Mouse (Mus musculus): ENCODE results near the gene Fam89b. TPM values are rescaled to one million over a fixed set of nuclear protein-coding genes. Genes with fewer than 3 reads are reported as not detected.

The Fam89b gene
- polyA plus RNA-seq, 1 experiment from 2014 or later: 116 TPM

GRCm38 (mm10) chr19:5721233-5721632, 8.2 kb downstream of the Fam89b start:
- Histone ChIP-seq H3K27me3 (ENCODE audit: insufficient read depth, low read length) (no peaks in the 10 kb centered on the region), H3K9ac (no peak overlapping the region), H3K4me2 (no peak overlapping the region), H3K36me3 (ENCODE audit: insufficient read depth) (peaks cover 77% of the 10 kb centered on the region), H3K4me1 (ENCODE audit: insufficient read depth) (peaks cover 6% of the 10 kb centered on the region; the same call in 1 of the 2 replicates), H3K4me3 (ENCODE audit: low read depth, low read length) (no peak overlapping the region), H3K27ac (ENCODE audit: low read depth) (no peak overlapping the region), H3K9me3 (ENCODE audit: low read depth, low read length) (no peaks in the 10 kb centered on the region)
- ATAC-seq (ENCODE audit: insufficient read depth) (no peak), DNase-seq (no peak)
- WGBS: 85% methylated on average over 6 of the region's 6 CpGs
- TF ChIP-seq CTCF (IDR thresholded peaks at IDR 0.05; ENCODE audit: low read depth): no peak

GRCm38 (mm10) chr19:5716955-5717354, 12.5 kb downstream of the Fam89b start:
- Histone ChIP-seq H3K4me2 (no peak overlapping the region), H3K4me1 (ENCODE audit: insufficient read depth) (0 out of 2 replicates have a peak, but pooled peaks cover 7% of the 10 kb centered on the region), H3K27ac (ENCODE audit: low read depth) (no peak overlapping the region), H3K4me3 (ENCODE audit: low read depth, low read length) (no peak overlapping the region), H3K9me3 (ENCODE audit: low read depth, low read length) (no peaks in the 10 kb centered on the region), H3K36me3 (ENCODE audit: insufficient read depth) (peaks cover 76% of the 10 kb centered on the region), H3K9ac (no peak overlapping the region), H3K27me3 (ENCODE audit: insufficient read depth, low read length) (no peaks in the 10 kb centered on the region)
- DNase-seq (no peak), ATAC-seq (ENCODE audit: insufficient read depth) (no peak)
- WGBS: 43% methylated on average over 10 of the region's 10 CpGs
- TF ChIP-seq CTCF (IDR thresholded peaks at IDR 0.05; ENCODE audit: low read depth): no peak

GRCm38 (mm10) chr19:5715793-5716688, 13.4 kb downstream of the Fam89b start:
- WGBS: 32% methylated on average over 43 of the region's 43 CpGs
- peak overlapping the region; percentile 49 for H3K4me2 ChIP-seq
- no peak overlapping the region for H3K9ac ChIP-seq
- peak; percentile 41; the same call in 1 of the 2 replicates for ATAC-seq (ENCODE audit: insufficient read depth)
- no peak overlapping the region for H3K27ac ChIP-seq (ENCODE audit: low read depth)
- TF ChIP-seq CTCF (IDR thresholded peaks at IDR 0.05; ENCODE audit: low read depth): peak; percentile 67
- H3K4me1 ChIP-seq (ENCODE audit: insufficient read depth): 0 out of 2 replicates have a peak, but pooled peaks cover 7% of the 10 kb centered on the region
- H3K36me3 ChIP-seq (ENCODE audit: insufficient read depth): peaks cover 75% of the 10 kb centered on the region
- H3K9me3 ChIP-seq (ENCODE audit: low read depth, low read length): no peaks in the 10 kb centered on the region
- H3K27me3 ChIP-seq (ENCODE audit: insufficient read depth, low read length): no peaks in the 10 kb centered on the region
- peak; percentile 63 for DNase-seq
- no peak overlapping the region for H3K4me3 ChIP-seq (ENCODE audit: low read depth, low read length)

GRCm38 (mm10) chr19:5713730-5714129, 15.7 kb downstream of the Fam89b start:
- no peaks in the 10 kb centered on the region for H3K27me3 ChIP-seq (ENCODE audit: insufficient read depth, low read length)
- 6% methylated on average over 2 of the region's 2 CpGs for WGBS
- peak; percentile 78 for DNase-seq
- no peak overlapping the region for H3K4me2 ChIP-seq
- H3K4me3 ChIP-seq (ENCODE audit: low read depth, low read length): no peak overlapping the region
- H3K9ac ChIP-seq: no peak overlapping the region; the same call in 1 of the 2 replicates
- no peak for TF ChIP-seq CTCF (IDR thresholded peaks at IDR 0.05; ENCODE audit: low read depth)
- peak overlapping the region; percentile 51; the same call in 1 of the 2 replicates for H3K27ac ChIP-seq (ENCODE audit: low read depth)
- peak; percentile 81 for ATAC-seq (ENCODE audit: insufficient read depth)
- H3K9me3 ChIP-seq (ENCODE audit: low read depth, low read length): no peaks in the 10 kb centered on the region
- peaks cover 73% of the 10 kb centered on the region for H3K36me3 ChIP-seq (ENCODE audit: insufficient read depth)
- 0 out of 2 replicates have a peak, but pooled peaks cover 7% of the 10 kb centered on the region for H3K4me1 ChIP-seq (ENCODE audit: insufficient read depth)

- Histone ChIP-seq H3K27me3 (ENCODE audit: insufficient read depth, low read length) (no peaks in the 10 kb centered on the region), H3K9me3 (ENCODE audit: low read depth, low read length) (no peaks in the 10 kb centered on the region), H3K36me3 (ENCODE audit: insufficient read depth) (peaks cover 73% of the 10 kb centered on the region), H3K4me1 (ENCODE audit: insufficient read depth) (0 out of 2 replicates have a peak, but pooled peaks cover 7% of the 10 kb centered on the region), H3K4me2 (0 out of 2 replicates have a peak overlapping the region, but pooled peaks have one; percentile 20), H3K9ac (no peak overlapping the region; the same call in 1 of the 2 replicates), H3K27ac (ENCODE audit: low read depth) (peak overlapping the region; percentile 51; the same call in 1 of the 2 replicates), H3K4me3 (ENCODE audit: low read depth, low read length) (no peak overlapping the region)
- TF ChIP-seq CTCF (IDR thresholded peaks at IDR 0.05; ENCODE audit: low read depth): no peak
- no peak for ATAC-seq (ENCODE audit: insufficient read depth)
- no peak for DNase-seq
- WGBS: 68% methylated on average over 5 of the region's 5 CpGs
Observed at GRCm38 (mm10) chr19:5713255-5713654, 16.2 kb downstream of the Fam89b start.

- DNase-seq: no peak
- H3K9me3 ChIP-seq (ENCODE audit: low read depth, low read length): no peaks in the 10 kb centered on the region
- no peak overlapping the region for H3K4me2 ChIP-seq
- no peak overlapping the region for H3K27ac ChIP-seq (ENCODE audit: low read depth)
- H3K4me1 ChIP-seq (ENCODE audit: insufficient read depth): 0 out of 2 replicates have a peak, but pooled peaks cover 7% of the 10 kb centered on the region
- H3K4me3 ChIP-seq (ENCODE audit: low read depth, low read length): no peak overlapping the region
- no peak overlapping the region for H3K9ac ChIP-seq
- ATAC-seq (ENCODE audit: insufficient read depth): no peak
- 91% methylated on average over 14 of the region's 14 CpGs for WGBS
- TF ChIP-seq CTCF (IDR thresholded peaks at IDR 0.05; ENCODE audit: low read depth): no peak
- no peaks in the 10 kb centered on the region for H3K27me3 ChIP-seq (ENCODE audit: insufficient read depth, low read length)
- H3K36me3 ChIP-seq (ENCODE audit: insufficient read depth): peaks cover 70% of the 10 kb centered on the region
Observed at GRCm38 (mm10) chr19:5711907-5712460, 17.5 kb downstream of the Fam89b start.

GRCm38 (mm10) chr19:5711218-5711617, 18.2 kb downstream of the Fam89b start:
- 19% methylated on average over 3 of the region's 3 CpGs for WGBS
- no peak overlapping the region for H3K4me2 ChIP-seq
- no peak for ATAC-seq (ENCODE audit: insufficient read depth)
- H3K9me3 ChIP-seq (ENCODE audit: low read depth, low read length): no peaks in the 10 kb centered on the region
- no peaks in the 10 kb centered on the region for H3K27me3 ChIP-seq (ENCODE audit: insufficient read depth, low read length)
- 0 out of 2 replicates have a peak, but pooled peaks cover 7% of the 10 kb centered on the region for H3K4me1 ChIP-seq (ENCODE audit: insufficient read depth)
- no peak overlapping the region for H3K9ac ChIP-seq
- H3K27ac ChIP-seq (ENCODE audit: low read depth): no peak overlapping the region
- H3K4me3 ChIP-seq (ENCODE audit: low read depth, low read length): no peak overlapping the region
- H3K36me3 ChIP-seq (ENCODE audit: insufficient read depth): peaks cover 72% of the 10 kb centered on the region
- TF ChIP-seq CTCF (IDR thresholded peaks at IDR 0.05; ENCODE audit: low read depth): peak; percentile 82
- peak; percentile 90 for DNase-seq
